Mouse (Mus musculus) liver, embryonic 16.5 days (tissue): ENCODE results near the gene Esrrg. TPM values are rescaled to one million over a fixed set of nuclear protein-coding genes. Genes with fewer than 3 reads are reported as not detected.

Experiments
- ATAC-seq: fragments of 200-750 bp; cut with Nextera tagmentation; 2 replicates; pipeline ENCODE4 v1.8.0; 2017; ENCODE audit warnings: low read depth, mild to moderate bottlenecking, moderate number of reproducible peaks, moderate library complexity
- H3K27ac ChIP-seq: fragments of 300-500 bp; sonication (generic); 2 replicates; pipeline ENCODE4 v1.5.1; 2014; ENCODE audit warnings: mild to moderate bottlenecking, low read length
- H3K27me3 ChIP-seq: fragments of 300-500 bp; sonication (generic); 2 replicates; pipeline ENCODE4 v1.6.1; 2014; ENCODE audit warnings: low read depth, low read length, mixed read lengths; ENCODE audit not compliant: control insufficient read depth, insufficient read depth
- H3K36me3 ChIP-seq: fragments of 300-500 bp; sonication (generic); 2 replicates; pipeline ENCODE4 v1.6.1; 2014; ENCODE audit warnings: mild to moderate bottlenecking; ENCODE audit not compliant: control insufficient read depth, insufficient read depth
- H3K4me1 ChIP-seq: fragments of 300-500 bp; sonication (generic); 2 replicates; pipeline ENCODE4 v1.6.1; 2014; ENCODE audit warnings: low read depth, low read length, mixed read lengths; ENCODE audit not compliant: control insufficient read depth
- H3K4me2 ChIP-seq: fragments of 300-500 bp; sonication (generic); 2 replicates; pipeline ENCODE4 v1.6.1; 2014; ENCODE audit warnings: low read depth, low read length, mixed read lengths
- H3K4me3 ChIP-seq: fragments of 300-500 bp; sonication (generic); 2 replicates; pipeline ENCODE4 v1.5.1; 2014; ENCODE audit warnings: low read depth, mild to moderate bottlenecking, low read length
- H3K9ac ChIP-seq: fragments of 300-500 bp; sonication (generic); 2 replicates; pipeline ENCODE4 v1.6.1; 2014; ENCODE audit warnings: low read depth, low read length
- H3K9me3 ChIP-seq: fragments of 300-500 bp; sonication (generic); replicated peaks from 2 replicates; pipeline ENCODE4 v1.6.1; 2016; ENCODE audit warnings: low read length; ENCODE audit not compliant: control insufficient read depth
- WGBS: fragments of 180-500 bp; shearing (Covaris S2); extraction: QIAGEN DNeasy Blood & Tissue Kit; methylation state at CpG from one replicate; pipeline ENCODE4 v1.1.7; 2014; ENCODE audit not compliant: insufficient replicate concordance; 5-methylcytosine and 5-hydroxymethylcytosine counted together
- polyA plus RNA-seq: library from polyadenylated mRNA; unstranded; fragments of >200 nt; fragmentation: Nextera tagmentation; extraction: Ambion mirVana; gene quantifications from 2 replicates; pipeline ENCODE4 v1.2.1, GENCODE M21; 2015

Esrrg gene
- polyA plus RNA-seq, 1 experiment from 2014 or later: 0.19 TPM

GRCm38 (mm10) chr1:188103179-188103578 lies 494.6 kb downstream of the Esrrg start:
- Histone ChIP-seq H3K27ac (no peak overlapping the region), H3K4me1 (no peaks in the 10 kb centered on the region), H3K36me3 (no peaks in the 10 kb centered on the region), H3K9ac (no peak overlapping the region), H3K27me3 (no peaks in the 10 kb centered on the region), H3K4me2 (no peak overlapping the region), H3K4me3 (no peak overlapping the region), H3K9me3 (no peaks in the 10 kb centered on the region)
- ATAC-seq: no peak
- 46% methylated on average over 3 of the region's 3 CpGs for WGBS

- ATAC-seq: no peak
- Histone ChIP-seq H3K4me1 (no peaks in the 10 kb centered on the region), H3K9me3 (no peaks in the 10 kb centered on the region), H3K4me2 (no peak overlapping the region), H3K27me3 (no peaks in the 10 kb centered on the region), H3K36me3 (no peaks in the 10 kb centered on the region), H3K4me3 (no peak overlapping the region), H3K27ac (no peak overlapping the region), H3K9ac (no peak overlapping the region)
- WGBS: 60% methylated on average over 4 of the region's 4 CpGs
These were observed 496.9 kb downstream of the Esrrg start for GRCm38 (mm10) chr1:188105516-188105915.

- ATAC-seq: peak; percentile 21; the same call in 1 of the 2 replicates
- H3K27me3 ChIP-seq: no peaks in the 10 kb centered on the region
- no peaks in the 10 kb centered on the region for H3K9me3 ChIP-seq
- no peak overlapping the region for H3K9ac ChIP-seq
- WGBS: 14% methylated on average over 6 of the region's 6 CpGs
- H3K4me2 ChIP-seq: no peak overlapping the region
- no peak overlapping the region for H3K4me3 ChIP-seq
- H3K36me3 ChIP-seq: no peaks in the 10 kb centered on the region
- H3K27ac ChIP-seq: no peak overlapping the region
- H3K4me1 ChIP-seq: no peaks in the 10 kb centered on the region
These were observed 499.4 kb downstream of the Esrrg start for GRCm38 (mm10) chr1:188107946-188108345.

- no peaks in the 10 kb centered on the region for H3K27me3 ChIP-seq
- ATAC-seq: no peak
- no peak overlapping the region for H3K4me3 ChIP-seq
- no peaks in the 10 kb centered on the region for H3K36me3 ChIP-seq
- no peak overlapping the region for H3K4me2 ChIP-seq
- H3K4me1 ChIP-seq: no peaks in the 10 kb centered on the region
- no peak overlapping the region for H3K9ac ChIP-seq
- WGBS: 47% methylated on average over 3 of the region's 3 CpGs
- no peak overlapping the region for H3K27ac ChIP-seq
- H3K9me3 ChIP-seq: no peaks in the 10 kb centered on the region
These were observed 503.0 kb downstream of the Esrrg start for GRCm38 (mm10) chr1:188111552-188111951.

- Histone ChIP-seq H3K9me3 (no peaks in the 10 kb centered on the region), H3K27me3 (no peaks in the 10 kb centered on the region), H3K9ac (no peak overlapping the region), H3K36me3 (no peaks in the 10 kb centered on the region), H3K27ac (no peak overlapping the region), H3K4me3 (no peak overlapping the region), H3K4me1 (no peaks in the 10 kb centered on the region), H3K4me2 (no peak overlapping the region)
- no peak for ATAC-seq
- 27% methylated on average over 3 of the region's 3 CpGs for WGBS
These were observed 504.6 kb downstream of the Esrrg start for GRCm38 (mm10) chr1:188113240-188113639.

GRCm38 (mm10) chr1:188118125-188118524 lies 509.5 kb downstream of the Esrrg start:
- no peaks in the 10 kb centered on the region for H3K36me3 ChIP-seq
- no peak for ATAC-seq
- H3K27ac ChIP-seq: no peak overlapping the region
- H3K27me3 ChIP-seq: no peaks in the 10 kb centered on the region
- H3K9ac ChIP-seq: no peak overlapping the region
- WGBS: 52% methylated on average over 3 of the region's 3 CpGs
- no peaks in the 10 kb centered on the region for H3K9me3 ChIP-seq
- H3K4me3 ChIP-seq: no peak overlapping the region
- H3K4me1 ChIP-seq: no peaks in the 10 kb centered on the region
- H3K4me2 ChIP-seq: no peak overlapping the region

- H3K27ac ChIP-seq: no peak overlapping the region
- no peak overlapping the region for H3K4me3 ChIP-seq
- H3K27me3 ChIP-seq: no peaks in the 10 kb centered on the region
- no peaks in the 10 kb centered on the region for H3K9me3 ChIP-seq
- no peak overlapping the region for H3K9ac ChIP-seq
- H3K36me3 ChIP-seq: no peaks in the 10 kb centered on the region
- 66% methylated on average over 8 of the region's 8 CpGs for WGBS
- no peak overlapping the region for H3K4me2 ChIP-seq
- no peak for ATAC-seq
- H3K4me1 ChIP-seq: no peaks in the 10 kb centered on the region
These were observed 511.2 kb downstream of the Esrrg start for GRCm38 (mm10) chr1:188119806-188120205.

GRCm38 (mm10) chr1:188125521-188126021 lies 517.0 kb downstream of the Esrrg start:
- ATAC-seq: no peak
- WGBS: 65% methylated on average over 6 of the region's 6 CpGs
- no peak overlapping the region for H3K27ac ChIP-seq
- no peak overlapping the region for H3K4me2 ChIP-seq
- H3K9me3 ChIP-seq: no peaks in the 10 kb centered on the region
- H3K9ac ChIP-seq: no peak overlapping the region
- no peaks in the 10 kb centered on the region for H3K36me3 ChIP-seq
- no peaks in the 10 kb centered on the region for H3K27me3 ChIP-seq
- no peak overlapping the region for H3K4me3 ChIP-seq
- no peaks in the 10 kb centered on the region for H3K4me1 ChIP-seq

- 47% methylated on average over 5 of the region's 5 CpGs for WGBS
- Histone ChIP-seq H3K9me3 (no peaks in the 10 kb centered on the region), H3K36me3 (no peaks in the 10 kb centered on the region), H3K27me3 (no peaks in the 10 kb centered on the region), H3K4me2 (no peak overlapping the region), H3K27ac (no peak overlapping the region), H3K4me3 (no peak overlapping the region), H3K4me1 (no peaks in the 10 kb centered on the region), H3K9ac (no peak overlapping the region)
- no peak for ATAC-seq
These were observed 527.5 kb downstream of the Esrrg start for GRCm38 (mm10) chr1:188136126-188136525.
